Mouse (Mus musculus) liver, embryonic 11.5 days (tissue): ENCODE measurements around the gene Elac2. TPM values are rescaled to one million over a fixed set of nuclear protein-coding genes. Genes with fewer than 3 reads are reported as not detected.

Experiments used
- ATAC-seq: fragments of 200-750 bp; cut with Nextera tagmentation; replicated peaks from 2 replicates; pipeline ENCODE4 v1.8.0; 2017; ENCODE audit warnings: moderate number of reproducible peaks, mild to moderate bottlenecking, moderate TSS enrichment, moderate library complexity; ENCODE audit not compliant: low FRiP score
- DNase-seq: peaks from one replicate; pipeline ENCODE4 v3.0.0-alpha.2; 2017; ENCODE audit warnings: low spot score
- H3K27ac ChIP-seq: fragments of 300-500 bp; sonication (generic); 2 replicates; pipeline ENCODE4 v1.5.1; 2014; ENCODE audit warnings: mild to moderate bottlenecking, low read depth, low read length, control low read depth
- H3K27me3 ChIP-seq: fragments of 300-500 bp; sonication (generic); replicated peaks from 2 replicates; pipeline ENCODE4 v1.6.1; 2014; ENCODE audit warnings: low read length, mixed read lengths; ENCODE audit not compliant: control insufficient read depth, insufficient read depth
- H3K36me3 ChIP-seq: fragments of 300-500 bp; sonication (generic); 2 replicates; pipeline ENCODE4 v1.6.1; 2014; ENCODE audit warnings: mild to moderate bottlenecking, low read length, moderate library complexity, mixed read lengths; ENCODE audit not compliant: control insufficient read depth, insufficient read depth
- H3K4me1 ChIP-seq: fragments of 300-500 bp; sonication (generic); replicated peaks from 2 replicates; pipeline ENCODE4 v1.6.1; 2014; ENCODE audit warnings: low read length, mixed read lengths; ENCODE audit not compliant: control insufficient read depth, insufficient read depth
- H3K4me2 ChIP-seq: fragments of 300-500 bp; sonication (generic); 2 replicates; pipeline ENCODE4 v1.6.1; 2014; ENCODE audit warnings: mild to moderate bottlenecking, control low read depth, moderate library complexity
- H3K4me3 ChIP-seq: fragments of 300-500 bp; sonication (generic); 2 replicates; pipeline ENCODE4 v1.5.1; 2014; ENCODE audit warnings: low read depth, low read length, control low read depth
- H3K9ac ChIP-seq: fragments of 300-500 bp; sonication (generic); 2 replicates; pipeline ENCODE4 v1.6.1; 2014; ENCODE audit warnings: low read depth, low read length, control low read depth
- H3K9me3 ChIP-seq: fragments of 300-500 bp; sonication (generic); 2 replicates; pipeline ENCODE4 v1.6.1; 2016; ENCODE audit warnings: low read length, inconsistent platforms, mixed read lengths; ENCODE audit not compliant: control insufficient read depth
- WGBS: fragments of 180-500 bp; shearing (Covaris S2); extraction: QIAGEN DNeasy Blood & Tissue Kit; methylation state at CpG from one replicate; pipeline ENCODE4 v1.1.7; 2014; 5-methylcytosine and 5-hydroxymethylcytosine counted together
- polyA plus RNA-seq: library from polyadenylated mRNA; unstranded; fragments of >200 nt; fragmentation: Nextera tagmentation; extraction: Ambion mirVana; gene quantifications from 2 replicates; pipeline ENCODE4 v1.2.1, GENCODE M21; 2014

Gene Elac2
- polyA plus RNA-seq, 1 experiment from 2014 or later, result 47.3 TPM

DNA sequence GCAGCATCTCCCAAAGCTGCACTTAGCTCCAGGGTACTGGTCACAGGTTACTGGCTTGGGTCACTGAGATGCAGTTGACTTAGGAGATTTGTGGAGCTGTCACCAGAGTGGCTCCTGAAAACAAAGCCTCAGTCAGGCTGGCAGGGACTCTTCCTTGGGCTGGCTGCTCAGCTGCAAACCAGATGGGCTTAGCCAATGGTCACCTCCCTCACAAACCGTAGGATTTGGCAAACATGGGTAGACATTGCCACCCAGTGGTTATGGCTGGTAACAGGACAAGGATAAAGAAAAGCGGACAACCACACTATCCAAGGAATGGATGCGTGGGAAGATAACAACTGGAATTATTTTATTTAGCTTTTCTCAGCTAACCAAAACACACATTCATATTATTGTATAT lies 10.3 kb upstream of the Elac2 start:
- Histone ChIP-seq H3K4me1 (peaks cover 5% of the 10 kb centered on the region), H3K4me2 (no peak overlapping the region), H3K9ac (no peak overlapping the region), H3K27me3 (peaks cover 3% of the 10 kb centered on the region; the same call in 1 of the 2 replicates), H3K27ac (no peak overlapping the region), H3K9me3 (no peaks in the 10 kb centered on the region), H3K4me3 (no peak overlapping the region), H3K36me3 (no peaks in the 10 kb centered on the region)
- WGBS, result 13% methylated on average over 3 of the region's 3 CpGs
- peak; percentile 50 for DNase-seq
- ATAC-seq, result peak; percentile 63

GRCm38 (mm10) chr11:64968939-64969342 lies 9.9 kb upstream of the Elac2 start:
- 51% methylated on average over 4 of the region's 4 CpGs for WGBS
- H3K9ac ChIP-seq, result no peak overlapping the region
- no peak overlapping the region for H3K27ac ChIP-seq
- DNase-seq, result no peak
- peaks cover under 1% of the 10 kb centered on the region; the same call in 1 of the 2 replicates for H3K4me1 ChIP-seq
- H3K9me3 ChIP-seq, result no peaks in the 10 kb centered on the region
- peaks cover 3% of the 10 kb centered on the region; the same call in 1 of the 2 replicates for H3K27me3 ChIP-seq
- no peak overlapping the region for H3K4me2 ChIP-seq
- H3K4me3 ChIP-seq, result no peak overlapping the region
- H3K36me3 ChIP-seq, result no peaks in the 10 kb centered on the region
- no peak for ATAC-seq

GRCm38 (mm10) chr11:64971471-64971988 lies 7.3 kb upstream of the Elac2 start:
- H3K9me3 ChIP-seq, result no peaks in the 10 kb centered on the region
- peaks cover 3% of the 10 kb centered on the region for H3K27me3 ChIP-seq
- H3K4me1 ChIP-seq, result no peaks in the 10 kb centered on the region
- no peak for ATAC-seq
- H3K4me2 ChIP-seq, result no peak overlapping the region
- no peak for DNase-seq
- WGBS, result 58% methylated on average over 3 of the region's 3 CpGs
- H3K27ac ChIP-seq, result no peak overlapping the region
- H3K9ac ChIP-seq, result no peak overlapping the region
- no peaks in the 10 kb centered on the region for H3K36me3 ChIP-seq
- no peak overlapping the region for H3K4me3 ChIP-seq

DNA sequence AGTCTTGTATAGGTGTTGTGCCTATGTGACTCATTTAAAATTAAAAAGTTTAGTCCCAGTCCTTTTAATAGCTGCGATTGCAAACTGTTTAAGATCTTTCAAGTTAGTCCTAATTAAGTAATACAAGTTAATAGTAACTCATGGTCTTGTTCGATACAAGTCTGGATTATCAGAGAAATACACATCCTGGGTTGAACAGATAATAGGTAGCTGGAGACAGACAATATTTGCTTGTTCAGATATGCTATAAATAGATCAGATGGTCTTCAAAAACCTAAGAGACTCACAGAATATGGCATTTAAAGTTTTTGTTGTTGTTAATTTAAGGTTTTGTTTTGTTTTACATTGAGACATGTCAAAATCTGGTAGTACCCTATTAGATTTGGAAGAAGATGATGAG lies 6.4 kb upstream of the Elac2 start:
- H3K36me3 ChIP-seq, result no peaks in the 10 kb centered on the region
- H3K9me3 ChIP-seq, result no peaks in the 10 kb centered on the region
- ATAC-seq (no peak), DNase-seq (no peak)
- no peak overlapping the region for H3K9ac ChIP-seq
- whole genome bisulfite sequencing, result 60% methylated on average over 2 of the region's 2 CpGs
- H3K27ac ChIP-seq, result no peak overlapping the region
- H3K4me1 ChIP-seq, result no peaks in the 10 kb centered on the region
- no peak overlapping the region for H3K4me2 ChIP-seq
- H3K27me3 ChIP-seq, result peaks cover 3% of the 10 kb centered on the region
- H3K4me3 ChIP-seq, result no peak overlapping the region

DNA sequence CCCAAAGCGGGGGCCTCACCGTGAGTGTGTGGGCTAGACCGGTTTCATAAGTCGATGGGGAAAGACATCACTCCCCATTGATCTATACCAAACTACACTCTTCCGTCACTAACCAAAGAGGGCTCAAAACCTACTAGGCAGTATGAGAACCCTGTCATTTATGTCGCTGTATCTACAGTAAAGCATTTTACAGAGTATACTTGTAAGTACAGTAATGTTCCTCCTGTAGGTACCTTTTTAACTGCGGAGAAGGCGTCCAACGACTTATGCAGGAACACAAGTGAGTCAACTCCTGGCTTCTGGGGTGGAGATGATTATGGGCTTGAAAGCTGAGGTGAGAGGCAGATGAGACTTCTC lies 629 bp downstream of the Elac2 start:
- no peaks in the 10 kb centered on the region for H3K9me3 ChIP-seq
- WGBS, result 7% methylated on average over 9 of the region's 9 CpGs
- H3K4me3 ChIP-seq, result peak overlapping the region; percentile 98
- ATAC-seq (no peak), DNase-seq (no peak)
- peaks cover 10% of the 10 kb centered on the region; the same call in 1 of the 2 replicates for H3K36me3 ChIP-seq
- peak overlapping the region; percentile 77 for H3K9ac ChIP-seq
- H3K4me2 ChIP-seq, result peak overlapping the region; percentile 91
- peaks cover 8% of the 10 kb centered on the region; the same call in 1 of the 2 replicates for H3K4me1 ChIP-seq
- no peaks in the 10 kb centered on the region for H3K27me3 ChIP-seq
- no peak overlapping the region for H3K27ac ChIP-seq

DNA sequence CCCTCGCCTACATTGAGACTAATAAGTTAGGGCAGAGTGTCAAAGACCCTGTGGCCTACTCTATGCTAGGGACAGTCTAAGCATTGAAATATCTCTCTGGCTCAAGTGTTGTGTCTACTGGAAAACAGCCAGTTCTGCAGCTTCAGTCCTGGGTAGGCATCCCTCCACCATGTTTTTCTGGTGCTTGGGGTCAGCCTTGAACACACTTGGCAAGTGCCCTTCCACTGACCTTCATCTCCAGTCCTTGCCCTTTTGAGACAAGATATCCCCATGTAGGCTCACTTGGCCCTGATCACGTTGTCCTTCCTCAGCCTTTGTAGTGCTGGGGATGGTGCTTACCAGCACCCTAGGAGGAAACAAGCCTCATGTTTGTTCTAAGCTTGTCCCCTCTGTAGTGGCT lies 9.7 kb downstream of the Elac2 start:
- no peaks in the 10 kb centered on the region for H3K27me3 ChIP-seq
- no peak overlapping the region for H3K27ac ChIP-seq
- H3K4me3 ChIP-seq, result no peak overlapping the region
- no peak overlapping the region for H3K4me2 ChIP-seq
- H3K4me1 ChIP-seq, result no peaks in the 10 kb centered on the region
- peaks cover 29% of the 10 kb centered on the region for H3K36me3 ChIP-seq
- DNase-seq (no peak), ATAC-seq (no peak)
- 82% methylated on average over 2 of the region's 2 CpGs for WGBS
- H3K9me3 ChIP-seq, result no peaks in the 10 kb centered on the region
- H3K9ac ChIP-seq, result no peak overlapping the region

DNA sequence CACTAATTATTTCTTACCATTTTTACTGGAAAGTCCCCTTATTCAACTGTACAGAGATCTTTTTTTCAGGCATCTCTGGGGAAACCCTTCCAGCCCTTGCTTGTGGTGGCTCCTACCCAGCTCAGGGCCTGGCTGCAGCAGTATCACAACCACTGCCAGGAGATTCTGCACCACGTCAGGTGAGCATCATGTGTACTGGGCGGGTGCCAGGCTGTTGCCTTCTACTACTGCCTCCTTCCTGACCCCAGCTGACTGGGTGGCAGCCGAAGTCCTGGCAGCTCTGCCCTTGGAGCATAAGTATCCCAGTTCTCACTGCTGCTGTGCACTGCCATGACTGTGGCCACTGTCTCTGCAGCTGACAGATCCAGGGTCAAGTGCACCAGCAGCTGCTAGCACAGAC lies 19.6 kb downstream of the Elac2 start:
- Histone ChIP-seq H3K27me3 (no peaks in the 10 kb centered on the region), H3K4me3 (no peak overlapping the region), H3K36me3 (peaks cover 52% of the 10 kb centered on the region), H3K9ac (no peak overlapping the region), H3K27ac (no peak overlapping the region), H3K9me3 (no peaks in the 10 kb centered on the region), H3K4me1 (no peaks in the 10 kb centered on the region), H3K4me2 (no peak overlapping the region)
- DNase-seq, result no peak
- 87% methylated on average over 3 of the region's 3 CpGs for WGBS
- no peak for ATAC-seq

GRCm38 (mm10) chr11:64999685-65000084 lies 20.8 kb downstream of the Elac2 start:
- DNase-seq, result no peak
- no peaks in the 10 kb centered on the region for H3K4me1 ChIP-seq
- H3K36me3 ChIP-seq, result peaks cover 49% of the 10 kb centered on the region
- no peaks in the 10 kb centered on the region for H3K9me3 ChIP-seq
- H3K4me3 ChIP-seq, result no peak overlapping the region
- H3K9ac ChIP-seq, result no peak overlapping the region
- 84% methylated on average over 5 of the region's 5 CpGs for WGBS
- H3K27me3 ChIP-seq, result no peaks in the 10 kb centered on the region
- H3K27ac ChIP-seq, result no peak overlapping the region
- H3K4me2 ChIP-seq, result no peak overlapping the region
- ATAC-seq, result no peak

GRCm38 (mm10) chr11:65001729-65002128 lies 22.9 kb downstream of the Elac2 start:
- no peak overlapping the region for H3K4me2 ChIP-seq
- no peak overlapping the region for H3K4me3 ChIP-seq
- no peak overlapping the region for H3K9ac ChIP-seq
- no peaks in the 10 kb centered on the region for H3K4me1 ChIP-seq
- WGBS, result 83% methylated on average over 14 of the region's 14 CpGs
- H3K27me3 ChIP-seq, result no peaks in the 10 kb centered on the region
- no peak for ATAC-seq
- H3K9me3 ChIP-seq, result no peaks in the 10 kb centered on the region
- H3K27ac ChIP-seq, result no peak overlapping the region
- no peak for DNase-seq
- H3K36me3 ChIP-seq, result peaks cover 45% of the 10 kb centered on the region
